Mouse (Mus musculus) heart, embryonic 16.5 days (tissue): Measurements from ENCODE around the gene Eml4. TPM values are rescaled to one million over a fixed set of nuclear protein-coding genes. Genes with fewer than 3 reads are reported as not detected.

Experiments used
- ATAC-seq: fragments of 200-750 bp; cut with Nextera tagmentation; replicated peaks from 2 replicates; pipeline ENCODE4 v1.8.0; 2017; ENCODE audit warnings: moderate number of reproducible peaks; ENCODE audit not compliant: insufficient read depth, low FRiP score; ENCODE audit errors: extremely low read depth
- H3K27ac ChIP-seq: fragments of 300-500 bp; sonication (generic); 2 replicates; pipeline ENCODE4 v1.5.1; 2014; ENCODE audit warnings: mild to moderate bottlenecking, low read length, control low read depth, moderate library complexity
- H3K27me3 ChIP-seq: fragments of 300-500 bp; sonication (generic); 2 replicates; pipeline ENCODE4 v1.6.1; 2014; ENCODE audit warnings: low read length, mixed read lengths; ENCODE audit not compliant: control insufficient read depth, insufficient read depth
- H3K36me3 ChIP-seq: fragments of 300-500 bp; sonication (generic); 2 replicates; pipeline ENCODE4 v1.6.1; 2014; ENCODE audit not compliant: control insufficient read depth, insufficient read depth
- H3K4me1 ChIP-seq: fragments of 300-500 bp; sonication (generic); 2 replicates; pipeline ENCODE4 v1.6.1; 2014; ENCODE audit warnings: low read length, mixed read lengths; ENCODE audit not compliant: control insufficient read depth, insufficient read depth
- H3K4me2 ChIP-seq: fragments of 300-500 bp; sonication (generic); 2 replicates; pipeline ENCODE4 v1.6.1; 2014; ENCODE audit warnings: low read depth, mild to moderate bottlenecking, control low read depth, low read length
- H3K4me3 ChIP-seq: fragments of 300-500 bp; sonication (generic); 2 replicates; pipeline ENCODE4 v1.5.1; 2014; ENCODE audit warnings: mild to moderate bottlenecking, control low read depth, low read length
- H3K9ac ChIP-seq: fragments of 300-500 bp; sonication (generic); 2 replicates; pipeline ENCODE4 v1.6.1; 2014; ENCODE audit warnings: low read length, control low read depth
- H3K9me3 ChIP-seq: fragments of 300-500 bp; sonication (generic); replicated peaks from 2 replicates; pipeline ENCODE4 v1.6.1; 2016; ENCODE audit warnings: low read length; ENCODE audit not compliant: control insufficient read depth
- WGBS: fragments of 180-500 bp; shearing (Covaris S2); extraction: QIAGEN DNeasy Blood & Tissue Kit; methylation state at CpG from one replicate; pipeline ENCODE4 v1.1.7; 2014; 5-methylcytosine and 5-hydroxymethylcytosine counted together
- polyA plus RNA-seq: library from polyadenylated mRNA; unstranded; fragments of >200 nt; fragmentation: Nextera tagmentation; extraction: Ambion mirVana; gene quantifications from 2 replicates; pipeline ENCODE4 v1.2.1, GENCODE M21; 2015

Eml4 gene
- polyA plus RNA-seq, 1 experiment from 2014 or later: 12.4 TPM

GRCm38 (mm10) chr17:83339368-83340085 is 11.2 kb upstream of the Eml4 start:
- ATAC-seq: no peak
- peaks cover 11% of the 10 kb centered on the region; the same call in 1 of the 2 replicates for H3K4me1 ChIP-seq
- H3K9me3 ChIP-seq: no peaks in the 10 kb centered on the region
- WGBS: 78% methylated on average over 13 of the region's 13 CpGs
- H3K27me3 ChIP-seq: no peaks in the 10 kb centered on the region
- H3K27ac ChIP-seq: no peak overlapping the region
- no peak overlapping the region for H3K4me2 ChIP-seq
- H3K9ac ChIP-seq: no peak overlapping the region
- H3K36me3 ChIP-seq: no peaks in the 10 kb centered on the region
- no peak overlapping the region for H3K4me3 ChIP-seq

GRCm38 (mm10) chr17:83340895-83341524 is 9.7 kb upstream of the Eml4 start:
- no peak for ATAC-seq
- peak overlapping the region; percentile 30; the same call in 1 of the 2 replicates for H3K4me2 ChIP-seq
- H3K9me3 ChIP-seq: no peaks in the 10 kb centered on the region; the same call in 1 of the 2 replicates
- H3K27me3 ChIP-seq: no peaks in the 10 kb centered on the region
- WGBS: 35% methylated on average over 16 of the region's 16 CpGs
- H3K9ac ChIP-seq: no peak overlapping the region
- no peak overlapping the region for H3K27ac ChIP-seq
- peaks cover 6% of the 10 kb centered on the region; the same call in 1 of the 2 replicates for H3K4me1 ChIP-seq
- H3K36me3 ChIP-seq: no peaks in the 10 kb centered on the region
- no peak overlapping the region for H3K4me3 ChIP-seq

- WGBS: 77% methylated on average over 7 of the region's 7 CpGs
- no peak for ATAC-seq
Measured at GRCm38 (mm10) chr17:83344226-83344625, 6.5 kb upstream of the Eml4 start.

GRCm38 (mm10) chr17:83348056-83348822 is 2.5 kb upstream of the Eml4 start:
- Histone ChIP-seq H3K9ac (no peak overlapping the region), H3K4me3 (no peak overlapping the region), H3K4me2 (no peak overlapping the region), H3K27me3 (no peaks in the 10 kb centered on the region), H3K36me3 (no peaks in the 10 kb centered on the region), H3K9me3 (no peaks in the 10 kb centered on the region; the same call in 1 of the 2 replicates), H3K4me1 (peaks cover 17% of the 10 kb centered on the region), H3K27ac (no peak overlapping the region)
- WGBS: 77% methylated on average over 9 of the region's 9 CpGs
- no peak for ATAC-seq

More at GRCm38 (mm10) chr17:83344226-83344625, 6.5 kb upstream of the Eml4 start:
- Histone ChIP-seq H3K9ac (no peak overlapping the region), H3K36me3 (no peaks in the 10 kb centered on the region), H3K4me2 (no peak overlapping the region), H3K27ac (no peak overlapping the region), H3K4me3 (no peak overlapping the region), H3K9me3 (no peaks in the 10 kb centered on the region; the same call in 1 of the 2 replicates), H3K27me3 (no peaks in the 10 kb centered on the region), H3K4me1 (peaks cover 6% of the 10 kb centered on the region; the same call in 1 of the 2 replicates)

GRCm38 (mm10) chr17:83351119-83351531 is 394 bp downstream of the Eml4 start:
- WGBS: 0% methylated on average over 52 of the region's 57 CpGs
- peak; percentile 57 for ATAC-seq
- no peaks in the 10 kb centered on the region for H3K9me3 ChIP-seq
- peak overlapping the region; percentile 90 for H3K4me3 ChIP-seq
- no peaks in the 10 kb centered on the region for H3K36me3 ChIP-seq
- H3K4me1 ChIP-seq: peaks cover 29% of the 10 kb centered on the region
- no peaks in the 10 kb centered on the region for H3K27me3 ChIP-seq
- peak overlapping the region; percentile 87 for H3K27ac ChIP-seq
- H3K4me2 ChIP-seq: peak overlapping the region; percentile 93
- peak overlapping the region; percentile 94 for H3K9ac ChIP-seq

GRCm38 (mm10) chr17:83351601-83352413 is 1.1 kb downstream of the Eml4 start:
- Histone ChIP-seq H3K27me3 (no peaks in the 10 kb centered on the region), H3K27ac (peak overlapping the region; percentile 87), H3K36me3 (no peaks in the 10 kb centered on the region), H3K9me3 (no peaks in the 10 kb centered on the region), H3K4me3 (peak overlapping the region; percentile 90), H3K4me2 (peak overlapping the region; percentile 93), H3K4me1 (peaks cover 29% of the 10 kb centered on the region), H3K9ac (peak overlapping the region; percentile 94)
- ATAC-seq: no peak
- WGBS: 8% methylated on average over 13 of the region's 13 CpGs

- H3K36me3 ChIP-seq: no peaks in the 10 kb centered on the region
- no peaks in the 10 kb centered on the region for H3K9me3 ChIP-seq
- peaks cover 29% of the 10 kb centered on the region for H3K4me1 ChIP-seq
- peak overlapping the region; percentile 37 for H3K4me3 ChIP-seq
- WGBS: 21% methylated on average over 2 of the region's 2 CpGs
- H3K4me2 ChIP-seq: peak overlapping the region; percentile 93
- peak overlapping the region; percentile 39; the same call in 1 of the 2 replicates for H3K27ac ChIP-seq
- ATAC-seq: no peak
- no peaks in the 10 kb centered on the region for H3K27me3 ChIP-seq
- peak overlapping the region; percentile 94 for H3K9ac ChIP-seq
Measured at GRCm38 (mm10) chr17:83352456-83352855, 1.7 kb downstream of the Eml4 start.

GRCm38 (mm10) chr17:83353011-83353410 is 2.3 kb downstream of the Eml4 start:
- no peaks in the 10 kb centered on the region for H3K9me3 ChIP-seq
- H3K27me3 ChIP-seq: no peaks in the 10 kb centered on the region
- peak overlapping the region; percentile 38; the same call in 1 of the 2 replicates for H3K9ac ChIP-seq
- peaks cover 29% of the 10 kb centered on the region for H3K4me1 ChIP-seq
- H3K36me3 ChIP-seq: no peaks in the 10 kb centered on the region
- peak overlapping the region; percentile 93 for H3K4me2 ChIP-seq
- H3K27ac ChIP-seq: peak overlapping the region; percentile 27; the same call in 1 of the 2 replicates
- WGBS: 34% methylated on average over 5 of the region's 5 CpGs
- H3K4me3 ChIP-seq: peak overlapping the region; percentile 34
- no peak for ATAC-seq
